Mouse (Mus musculus) liver, embryonic 13.5 days (tissue): ENCODE data around the gene Tns1. TPM values are rescaled to one million over a fixed set of nuclear protein-coding genes. Genes with fewer than 3 reads are reported as not detected.

ENCODE experiments used
- ATAC-seq: fragments of 200-750 bp; cut with Nextera tagmentation; 2 replicates; pipeline ENCODE4 v1.8.0; 2017; ENCODE audit warnings: low read depth, mild to moderate bottlenecking, moderate number of reproducible peaks, moderate library complexity
- DNase-seq: peaks from one replicate; pipeline ENCODE4 v3.0.0; 2022
- H3K27ac ChIP-seq: fragments of 300-500 bp; sonication (generic); 2 replicates; pipeline ENCODE4 v1.5.1; 2015; ENCODE audit warnings: moderate library complexity, mild to moderate bottlenecking, inconsistent platforms
- H3K27me3 ChIP-seq: fragments of 300-500 bp; sonication (generic); 2 replicates; pipeline ENCODE4 v1.6.1; 2015; ENCODE audit warnings: mild to moderate bottlenecking, inconsistent platforms
- H3K36me3 ChIP-seq: fragments of 300-500 bp; sonication (generic); 2 replicates; pipeline ENCODE4 v1.6.1; 2015; ENCODE audit warnings: mild to moderate bottlenecking, inconsistent platforms
- H3K4me1 ChIP-seq: fragments of 300-500 bp; sonication (generic); replicated peaks from 2 replicates; pipeline ENCODE4 v1.6.1; 2015; ENCODE audit warnings: inconsistent platforms
- H3K4me2 ChIP-seq: fragments of 300-500 bp; sonication (generic); 2 replicates; pipeline ENCODE4 v1.6.1; 2015; ENCODE audit warnings: inconsistent platforms, mild to moderate bottlenecking, moderate library complexity
- H3K4me3 ChIP-seq: fragments of 300-500 bp; sonication (generic); replicated peaks from 2 replicates; pipeline ENCODE4 v1.5.1; 2015; ENCODE audit warnings: mild to moderate bottlenecking, inconsistent platforms
- H3K9ac ChIP-seq: fragments of 300-500 bp; sonication (generic); 2 replicates; pipeline ENCODE4 v1.6.1; 2015; ENCODE audit warnings: mild to moderate bottlenecking, inconsistent platforms
- H3K9me3 ChIP-seq: fragments of 300-500 bp; sonication (generic); replicated peaks from 2 replicates; pipeline ENCODE4 v1.6.1; 2016; ENCODE audit warnings: inconsistent platforms
- WGBS: fragments of 180-500 bp; shearing (Covaris S2); methylation state at CpG from one replicate; pipeline ENCODE4 v1.1.7; 2015; ENCODE audit not compliant: insufficient replicate concordance; 5-methylcytosine and 5-hydroxymethylcytosine counted together
- polyA plus RNA-seq: library from polyadenylated mRNA; unstranded; fragments of >200 nt; fragmentation: Nextera tagmentation; extraction: Ambion mirVana; gene quantifications from 2 replicates; pipeline ENCODE4 v1.2.1, GENCODE M21; 2015

Tns1 gene
- polyA plus RNA-seq, 1 experiment from 2014 or later = 11.7 TPM

GRCm38 (mm10) chr1:73936537-73936936, 187.7 kb downstream of the Tns1 start:
- ATAC-seq = no peak
- DNase-seq = no peak
- no peaks in the 10 kb centered on the region for H3K27me3 ChIP-seq
- H3K9me3 ChIP-seq = no peaks in the 10 kb centered on the region
- no peak overlapping the region for H3K27ac ChIP-seq
- no peak overlapping the region for H3K9ac ChIP-seq
- H3K36me3 ChIP-seq = no peaks in the 10 kb centered on the region; the same call in 1 of the 2 replicates
- WGBS = 7% methylated on average over 3 of the region's 3 CpGs
- H3K4me3 ChIP-seq = no peak overlapping the region
- H3K4me2 ChIP-seq = no peak overlapping the region
- H3K4me1 ChIP-seq = peaks cover 48% of the 10 kb centered on the region

- Histone ChIP-seq H3K9ac (no peak overlapping the region), H3K4me1 (peaks cover 51% of the 10 kb centered on the region), H3K9me3 (no peaks in the 10 kb centered on the region), H3K4me3 (no peak overlapping the region), H3K27me3 (no peaks in the 10 kb centered on the region), H3K27ac (no peak overlapping the region), H3K4me2 (no peak overlapping the region), H3K36me3 (no peaks in the 10 kb centered on the region; the same call in 1 of the 2 replicates)
- 49% methylated on average over 4 of the region's 4 CpGs for WGBS
- no peak for ATAC-seq
- DNase-seq = no peak
Observed at GRCm38 (mm10) chr1:73935442-73936080, 188.7 kb downstream of the Tns1 start.

- Histone ChIP-seq H3K27me3 (no peaks in the 10 kb centered on the region), H3K9ac (no peak overlapping the region), H3K4me1 (peaks cover 55% of the 10 kb centered on the region), H3K27ac (no peak overlapping the region; the same call in 1 of the 2 replicates), H3K4me2 (no peak overlapping the region), H3K4me3 (no peak overlapping the region), H3K36me3 (peaks cover under 1% of the 10 kb centered on the region; the same call in 1 of the 2 replicates), H3K9me3 (no peaks in the 10 kb centered on the region)
- DNase-seq (no peak), ATAC-seq (no peak)
- WGBS = 68% methylated on average over 5 of the region's 5 CpGs
Observed at GRCm38 (mm10) chr1:73933146-73933490, 191.1 kb downstream of the Tns1 start.

- no peaks in the 10 kb centered on the region for H3K9me3 ChIP-seq
- no peak overlapping the region for H3K9ac ChIP-seq
- no peak for DNase-seq
- H3K4me3 ChIP-seq = no peak overlapping the region
- peaks cover 6% of the 10 kb centered on the region for H3K36me3 ChIP-seq
- 72% methylated on average over 10 of the region's 10 CpGs for WGBS
- H3K4me1 ChIP-seq = peaks cover 54% of the 10 kb centered on the region
- no peak for ATAC-seq
- H3K4me2 ChIP-seq = no peak overlapping the region
- no peaks in the 10 kb centered on the region for H3K27me3 ChIP-seq
- H3K27ac ChIP-seq = no peak overlapping the region
Observed at GRCm38 (mm10) chr1:73932421-73933145, 191.7 kb downstream of the Tns1 start.

- WGBS = 71% methylated on average over 5 of the region's 5 CpGs
- Histone ChIP-seq H3K4me3 (no peak overlapping the region), H3K9me3 (no peaks in the 10 kb centered on the region), H3K27ac (no peak overlapping the region), H3K27me3 (no peaks in the 10 kb centered on the region), H3K9ac (no peak overlapping the region), H3K36me3 (peaks cover 12% of the 10 kb centered on the region), H3K4me1 (peaks cover 47% of the 10 kb centered on the region), H3K4me2 (no peak overlapping the region)
- DNase-seq = no peak
- no peak for ATAC-seq
Observed at GRCm38 (mm10) chr1:73931851-73932250, 192.4 kb downstream of the Tns1 start.

- peaks cover 37% of the 10 kb centered on the region for H3K4me1 ChIP-seq
- ATAC-seq (no peak), DNase-seq (no peak)
- no peaks in the 10 kb centered on the region for H3K9me3 ChIP-seq
- no peak overlapping the region for H3K4me2 ChIP-seq
- no peak overlapping the region for H3K27ac ChIP-seq
- H3K4me3 ChIP-seq = no peak overlapping the region
- peaks cover 20% of the 10 kb centered on the region for H3K36me3 ChIP-seq
- H3K27me3 ChIP-seq = no peaks in the 10 kb centered on the region
- no peak overlapping the region for H3K9ac ChIP-seq
- 64% methylated on average over 8 of the region's 8 CpGs for WGBS
Observed at GRCm38 (mm10) chr1:73930411-73931134, 193.7 kb downstream of the Tns1 start.

GRCm38 (mm10) chr1:73929952-73930329, 194.3 kb downstream of the Tns1 start:
- peaks cover 26% of the 10 kb centered on the region for H3K36me3 ChIP-seq

GRCm38 (mm10) chr1:73929211-73929951, 194.9 kb downstream of the Tns1 start:
- ATAC-seq = peak; percentile 68
- 60% methylated on average over 15 of the region's 15 CpGs for WGBS
- peaks cover 37% of the 10 kb centered on the region for H3K4me1 ChIP-seq
- peak overlapping the region; percentile 32 for H3K27ac ChIP-seq
- no peak for DNase-seq
- no peaks in the 10 kb centered on the region for H3K9me3 ChIP-seq
- no peaks in the 10 kb centered on the region for H3K27me3 ChIP-seq
- H3K4me2 ChIP-seq = peak overlapping the region; percentile 12; the same call in 1 of the 2 replicates
- H3K9ac ChIP-seq = no peak overlapping the region
- peaks cover 32% of the 10 kb centered on the region for H3K36me3 ChIP-seq
- no peak overlapping the region for H3K4me3 ChIP-seq

More at GRCm38 (mm10) chr1:73929952-73930329, 194.3 kb downstream of the Tns1 start:
- H3K4me3 ChIP-seq = no peak overlapping the region
- no peak overlapping the region; the same call in 1 of the 2 replicates for H3K27ac ChIP-seq
- DNase-seq = no peak
- H3K4me2 ChIP-seq = no peak overlapping the region
- no peaks in the 10 kb centered on the region for H3K27me3 ChIP-seq
- no peaks in the 10 kb centered on the region for H3K9me3 ChIP-seq
- H3K9ac ChIP-seq = no peak overlapping the region
- no peak for ATAC-seq
- H3K4me1 ChIP-seq = peaks cover 37% of the 10 kb centered on the region
- WGBS = 66% methylated on average over 5 of the region's 5 CpGs

GRCm38 (mm10) chr1:73928385-73928784, 195.9 kb downstream of the Tns1 start:
- 73% methylated on average over 8 of the region's 8 CpGs for WGBS
- H3K27me3 ChIP-seq = no peaks in the 10 kb centered on the region
- H3K36me3 ChIP-seq = peaks cover 37% of the 10 kb centered on the region
- no peak overlapping the region for H3K4me3 ChIP-seq
- DNase-seq (no peak), ATAC-seq (no peak)
- no peaks in the 10 kb centered on the region for H3K9me3 ChIP-seq
- no peak overlapping the region for H3K9ac ChIP-seq
- no peak overlapping the region for H3K27ac ChIP-seq
- H3K4me2 ChIP-seq = no peak overlapping the region
- peaks cover 37% of the 10 kb centered on the region for H3K4me1 ChIP-seq

GRCm38 (mm10) chr1:73927819-73928218, 196.4 kb downstream of the Tns1 start:
- Histone ChIP-seq H3K4me1 (peaks cover 37% of the 10 kb centered on the region), H3K27ac (no peak overlapping the region), H3K4me2 (no peak overlapping the region), H3K4me3 (no peak overlapping the region), H3K27me3 (no peaks in the 10 kb centered on the region), H3K9me3 (no peaks in the 10 kb centered on the region), H3K36me3 (peaks cover 42% of the 10 kb centered on the region), H3K9ac (no peak overlapping the region)
- DNase-seq (no peak), ATAC-seq (no peak)
- WGBS = 74% methylated on average over 15 of the region's 15 CpGs

- Histone ChIP-seq H3K27me3 (no peaks in the 10 kb centered on the region), H3K27ac (no peak overlapping the region)
- no peak for ATAC-seq
Observed at GRCm38 (mm10) chr1:73926279-73926678, 198.0 kb downstream of the Tns1 start.

More at GRCm38 (mm10) chr1:73926279-73926678, 198.0 kb downstream of the Tns1 start:
- Histone ChIP-seq H3K4me2 (no peak overlapping the region), H3K4me1 (peaks cover 25% of the 10 kb centered on the region), H3K9ac (no peak overlapping the region), H3K4me3 (no peak overlapping the region), H3K36me3 (peaks cover 56% of the 10 kb centered on the region), H3K9me3 (no peaks in the 10 kb centered on the region)
- DNase-seq = no peak
- WGBS = 59% methylated on average over 7 of the region's 7 CpGs
